Mouse (Mus musculus): ENCODE results near the gene Spryd7.
A peak's percentile ranks its signal among the peaks of the same experiment; 100 is the strongest.

The Spryd7 gene

GRCm38 (mm10) chr14:61536631-61537264 is 19.9 kb downstream of the Spryd7 start:
- DNase-seq (ENCODE audit: extremely low read depth, low read depth), result no peak

DNA sequence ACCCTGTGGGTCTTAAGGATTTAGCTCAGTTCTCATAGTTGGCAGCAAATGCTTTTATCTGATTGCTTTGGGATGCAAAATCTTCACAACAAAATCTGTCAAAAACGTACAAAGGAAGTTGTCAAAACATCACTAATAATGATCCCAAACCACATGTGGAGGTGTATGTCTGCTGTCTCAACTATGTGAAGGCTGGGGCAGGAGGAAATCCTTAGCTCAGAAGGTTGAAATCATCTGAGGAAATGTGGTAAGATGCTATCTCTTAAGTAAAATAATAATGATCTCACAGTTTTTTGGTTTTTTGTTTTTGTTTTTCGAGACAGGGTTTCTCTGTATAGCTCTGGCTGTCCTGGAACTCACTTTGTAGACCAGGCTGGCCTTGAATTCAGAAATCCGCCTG is 20.9 kb downstream of the Spryd7 start:
- DNase-seq (ENCODE audit: extremely low read depth, low read depth), result no peak

- DNase-seq (ENCODE audit: extremely low read depth, low read depth), result no peak
These were observed 25.7 kb downstream of the Spryd7 start for GRCm38 (mm10) chr14:61530966-61531365.

- DNase-seq (ENCODE audit: extremely low read depth, low read depth), result no peak
These were observed 26.3 kb downstream of the Spryd7 start for GRCm38 (mm10) chr14:61530396-61530795.

DNA sequence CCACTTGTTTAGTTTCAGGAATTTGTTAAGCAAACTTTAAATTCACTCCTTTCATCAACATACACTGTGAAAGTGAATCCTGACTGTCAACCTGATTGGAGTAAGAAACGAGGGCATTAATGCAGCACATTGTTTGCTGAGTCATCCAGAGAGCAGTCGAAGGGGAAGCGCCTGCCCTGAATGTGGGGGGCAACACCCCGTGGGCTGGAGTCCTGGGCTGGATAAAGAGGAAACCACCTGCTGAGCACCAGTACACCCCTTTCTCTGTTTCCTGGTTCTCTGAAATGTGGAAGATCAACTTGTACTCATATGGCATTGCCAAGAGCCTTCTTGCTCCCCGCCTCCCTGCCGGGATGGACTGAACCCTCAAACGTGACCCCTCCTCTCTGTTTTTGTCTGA is 27.2 kb downstream of the Spryd7 start:
- peak; percentile 84 for DNase-seq (ENCODE audit: extremely low read depth, low read depth)

GRCm38 (mm10) chr14:61526006-61526405 is 30.7 kb downstream of the Spryd7 start:
- no peak for DNase-seq (ENCODE audit: extremely low read depth, low read depth)

DNA sequence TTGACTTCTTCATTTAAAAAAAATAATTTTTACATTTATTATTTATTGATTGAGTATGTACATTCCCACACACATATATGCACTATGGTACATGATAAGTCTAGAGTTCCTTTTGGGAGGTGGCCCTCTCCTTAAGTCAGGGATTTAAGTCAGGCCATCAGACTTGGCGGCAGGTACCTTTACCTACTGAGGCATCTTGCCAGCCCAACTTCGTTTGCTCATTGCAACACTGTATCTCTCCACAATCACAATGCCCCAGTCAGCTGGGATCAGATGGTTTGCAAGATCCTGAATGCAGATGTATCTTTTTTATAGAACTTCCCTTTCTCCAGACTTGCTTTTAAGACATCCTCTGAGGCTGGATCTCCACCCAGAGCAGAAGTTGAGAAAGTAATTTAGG is 32.9 kb downstream of the Spryd7 start:
- DNase-seq (ENCODE audit: extremely low read depth, low read depth), result no peak

GRCm38 (mm10) chr14:61518659-61519480 is 37.8 kb downstream of the Spryd7 start:
- peak; percentile 69 for DNase-seq (ENCODE audit: extremely low read depth, low read depth)

DNA sequence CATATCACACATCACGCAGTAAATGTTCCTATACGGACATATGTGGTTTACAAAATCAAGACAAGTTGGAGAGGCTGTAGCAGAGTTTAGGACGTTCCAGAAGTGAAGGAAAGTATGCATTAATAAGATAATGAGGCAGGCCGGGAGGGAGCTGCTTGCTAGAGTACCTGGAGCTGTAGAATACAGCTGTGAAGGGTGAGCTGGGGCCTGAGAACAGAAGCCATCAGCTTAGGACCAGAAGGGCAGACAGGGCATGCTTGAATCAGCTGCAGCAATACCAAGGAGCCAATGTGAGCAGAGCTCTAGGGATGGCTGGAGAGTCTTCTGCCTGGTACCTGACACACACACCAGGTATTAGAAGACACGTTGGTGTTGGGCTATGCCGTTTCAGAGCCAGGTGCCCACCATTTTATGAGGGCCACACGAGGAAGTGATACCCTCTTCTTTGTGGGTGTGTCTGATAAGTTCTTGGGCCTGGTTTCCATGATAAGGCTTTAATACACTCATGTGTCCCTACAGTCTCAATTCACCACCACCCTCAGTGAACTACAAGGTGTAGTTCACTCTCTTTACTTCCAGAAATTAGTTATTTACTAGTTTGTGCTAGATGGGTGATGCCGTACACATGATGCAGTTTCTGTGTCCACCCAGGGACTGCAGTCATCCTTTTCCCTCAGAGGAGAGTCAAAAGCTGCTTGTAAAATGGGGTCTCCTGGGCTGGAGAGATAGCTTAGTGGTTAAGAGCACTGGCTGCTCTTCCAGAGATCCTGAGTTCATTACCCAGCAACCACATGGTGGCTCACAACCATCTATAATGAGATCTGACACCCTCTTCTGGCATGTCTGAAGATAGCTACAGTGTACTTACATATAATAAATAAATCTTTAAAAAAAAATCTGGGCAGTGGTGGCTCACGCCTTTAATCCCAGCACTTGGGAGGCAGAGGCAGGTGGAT is 39.9 kb downstream of the Spryd7 start:
- DNase-seq (ENCODE audit: extremely low read depth, low read depth), result peak; percentile 49

GRCm38 (mm10) chr14:61511494-61511893 is 45.2 kb downstream of the Spryd7 start:
- DNase-seq (ENCODE audit: extremely low read depth, low read depth), result no peak

DNA sequence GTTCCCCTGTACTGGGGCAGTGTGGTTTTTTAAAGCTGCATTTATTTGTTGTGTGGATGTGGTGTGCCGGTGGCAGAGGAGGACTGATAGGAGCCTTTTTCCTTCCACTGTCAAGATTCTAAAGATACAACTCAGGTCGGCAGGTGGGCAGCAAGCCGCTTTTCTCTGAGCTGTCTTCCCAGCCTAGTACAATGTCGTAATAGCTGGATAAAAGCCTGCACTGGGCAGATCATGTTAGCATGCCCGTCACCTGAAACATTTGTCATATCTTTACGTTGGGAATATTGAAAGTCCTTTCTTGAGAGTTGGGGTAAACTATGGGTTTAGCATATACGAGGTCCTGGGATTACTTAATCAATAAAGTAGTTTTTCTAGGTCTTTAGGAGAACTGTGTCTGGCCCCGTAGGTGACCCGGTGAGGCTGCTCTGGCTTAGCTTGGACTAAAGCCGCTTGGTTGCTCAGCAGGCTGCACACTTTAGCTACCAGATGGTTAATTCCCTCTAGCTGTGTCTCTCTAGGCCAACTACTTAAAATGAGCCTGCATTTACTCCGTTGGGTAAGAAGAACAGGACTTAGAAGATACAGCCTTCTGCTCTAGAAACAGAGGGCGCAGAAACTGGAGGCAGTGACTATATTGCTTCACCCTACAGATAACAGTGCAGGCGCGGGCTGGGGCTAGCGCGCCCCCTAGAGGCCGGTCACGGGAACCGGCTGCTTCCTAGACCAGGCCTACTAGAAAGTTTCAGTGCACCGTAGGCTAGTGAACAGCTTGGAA is 58.8 kb downstream of the Spryd7 start:
- peak; percentile 55 for DNase-seq (ENCODE audit: extremely low read depth, low read depth)

- DNase-seq (ENCODE audit: extremely low read depth, low read depth), result no peak
These were observed 63.1 kb downstream of the Spryd7 start for GRCm38 (mm10) chr14:61493511-61494135.

Data from MEL-GATA-1-ER (cell line).